Mouse (Mus musculus) ES-CJ7 (cell line): ENCODE results near the gene Pimreg.

ENCODE experiments used
- DNase-seq: peaks from one replicate; pipeline ENCODE4 v3.0.0; 2011; ENCODE audit warnings: low read depth, low spot score

Gene Pimreg

DNA sequence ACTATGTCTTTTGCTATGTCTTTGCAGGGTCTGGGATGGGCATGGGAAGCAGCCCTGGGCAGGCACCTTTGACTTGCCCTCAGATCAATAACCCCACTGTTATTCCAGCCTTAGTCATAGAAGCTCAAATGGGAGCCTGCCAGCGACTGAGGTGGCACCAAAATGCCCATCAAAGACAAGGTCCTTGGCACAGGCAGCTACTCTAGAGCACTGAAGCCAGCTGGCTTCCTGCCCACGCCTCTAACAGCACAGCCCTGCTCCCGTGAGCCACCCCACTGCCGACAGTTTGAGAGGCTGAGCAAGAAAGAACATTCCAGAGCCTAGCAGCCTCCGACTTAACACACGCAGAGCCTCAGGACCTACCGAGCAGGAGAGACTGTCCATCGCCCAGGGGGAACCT, 23.3 kb downstream of the Pimreg start:
- DNase-seq: no peak

DNA sequence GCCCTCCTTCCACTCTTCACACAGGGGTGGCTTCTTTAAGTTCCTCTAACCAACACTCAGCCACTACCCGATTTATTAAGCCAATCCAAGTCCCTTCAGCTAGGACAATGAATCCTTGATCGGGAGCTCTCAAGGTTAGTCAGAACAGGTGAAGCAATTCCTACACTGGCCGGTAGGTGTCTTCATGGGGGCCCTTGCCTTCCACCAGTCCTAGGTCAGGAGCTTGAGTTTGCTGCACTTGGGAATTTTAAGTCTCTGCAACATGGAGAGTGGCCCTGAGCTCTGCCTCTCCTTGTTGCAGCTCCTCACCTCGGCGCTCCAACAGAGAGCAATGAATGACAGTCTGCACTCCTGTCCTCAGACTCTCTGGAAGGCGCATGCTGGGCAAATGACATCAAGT, 24.5 kb downstream of the Pimreg start:
- peak; percentile 78 for DNase-seq

DNA sequence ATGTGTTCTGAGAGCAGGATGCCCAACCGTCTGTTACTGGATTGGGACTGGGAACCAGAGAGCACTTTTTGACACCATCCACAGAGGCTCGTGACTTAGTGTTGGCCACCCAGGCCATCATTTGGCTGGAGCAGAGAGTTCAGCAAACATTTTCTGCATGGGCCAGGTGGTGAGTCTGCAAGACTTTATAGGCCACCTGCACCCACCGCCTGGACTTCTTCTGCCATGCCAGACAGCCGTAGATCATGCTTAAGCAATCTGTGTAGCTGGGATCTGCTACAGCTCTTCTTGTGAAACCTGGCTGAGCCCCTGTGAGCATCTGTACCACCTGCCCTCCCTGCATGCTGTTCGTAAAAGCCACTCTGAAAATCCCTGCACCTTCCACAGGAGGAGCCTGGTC, 25.5 kb downstream of the Pimreg start:
- DNase-seq: no peak

DNA sequence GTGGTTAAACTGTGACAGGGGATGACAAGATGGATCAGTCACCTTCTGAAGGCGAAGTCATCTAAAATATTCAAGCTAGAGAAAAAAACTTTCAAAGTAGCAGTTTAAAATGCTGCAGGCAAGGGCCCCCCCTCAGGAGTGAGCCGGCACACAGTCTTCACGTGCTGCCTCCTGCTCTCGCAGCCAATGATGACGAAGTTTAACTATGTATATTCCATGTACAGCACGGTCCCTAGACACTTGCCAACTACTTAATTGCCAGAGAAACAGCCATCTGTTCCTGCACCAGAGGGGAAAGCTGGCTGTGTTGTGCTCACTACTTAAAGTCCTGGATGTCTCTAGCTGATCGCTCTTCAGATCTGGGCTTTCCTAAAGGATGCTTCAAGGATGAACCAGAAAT, 26.2 kb downstream of the Pimreg start:
- DNase-seq: no peak

DNA sequence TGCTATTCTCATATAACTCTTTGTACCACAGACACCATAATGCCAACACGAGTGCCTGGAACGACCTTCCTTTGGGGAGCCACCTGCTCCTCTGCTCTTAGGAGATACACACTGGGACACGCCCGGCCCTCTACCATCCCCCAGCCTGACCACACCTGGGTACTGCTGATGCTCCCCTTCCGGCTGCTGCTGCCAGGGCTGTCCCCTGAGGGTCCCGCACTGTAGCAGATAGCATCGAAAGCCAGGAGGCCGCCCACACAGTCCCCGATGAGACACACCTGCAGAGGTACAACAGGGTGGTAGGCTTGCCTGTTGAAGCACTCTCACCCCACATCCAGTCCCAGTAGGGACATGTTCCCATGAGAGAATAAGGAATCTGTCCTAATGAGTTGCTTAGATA, 28.9 kb downstream of the Pimreg start:
- DNase-seq: no peak

DNA sequence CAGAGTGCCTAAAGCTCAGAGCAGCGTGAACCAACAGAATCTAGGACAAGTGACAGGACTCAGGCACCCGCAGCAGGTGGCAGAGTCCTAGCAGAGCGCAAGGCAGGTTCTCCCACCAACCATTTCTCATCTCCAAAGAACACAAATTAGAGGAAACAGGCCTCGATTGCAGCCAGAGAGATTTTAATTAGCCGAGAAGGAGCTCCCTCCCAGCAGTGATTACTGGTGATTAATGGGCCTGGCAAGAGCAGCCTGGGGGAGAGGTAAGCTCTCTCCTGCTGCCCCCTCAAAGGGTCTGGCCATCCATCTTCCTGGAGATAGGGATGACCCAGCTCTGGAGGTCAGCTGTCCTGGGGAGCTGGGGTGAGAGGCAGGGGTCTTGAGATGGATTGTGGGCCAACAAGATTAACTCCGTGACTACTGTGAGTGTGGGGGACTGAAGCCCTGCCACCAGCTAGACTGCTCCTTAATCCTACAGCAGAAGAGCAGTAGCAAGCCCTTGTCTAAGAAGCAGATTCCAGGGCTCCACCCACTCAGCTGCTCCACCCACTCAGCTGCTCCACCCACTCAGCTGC, 30.6 kb downstream of the Pimreg start:
- no peak for DNase-seq

DNA sequence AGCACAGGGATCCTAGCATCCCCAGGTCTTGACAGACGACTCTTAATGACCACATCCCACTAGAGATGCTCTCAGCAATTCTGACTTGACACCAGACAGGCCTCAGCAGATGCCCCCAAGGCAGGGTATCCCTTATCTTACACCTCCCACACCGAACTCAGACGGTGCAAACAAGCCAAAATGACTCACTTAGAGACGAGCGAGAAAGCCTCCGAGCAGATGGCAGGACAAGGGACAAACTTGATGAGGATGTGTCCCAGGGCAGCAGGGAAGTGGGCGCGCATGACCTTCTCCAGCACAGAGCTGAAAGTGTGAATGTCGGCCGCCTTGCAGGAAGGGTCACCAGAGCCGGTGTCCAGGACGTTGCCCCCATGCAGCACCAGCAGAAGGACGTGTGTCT, 32.4 kb downstream of the Pimreg start:
- no peak for DNase-seq

DNA sequence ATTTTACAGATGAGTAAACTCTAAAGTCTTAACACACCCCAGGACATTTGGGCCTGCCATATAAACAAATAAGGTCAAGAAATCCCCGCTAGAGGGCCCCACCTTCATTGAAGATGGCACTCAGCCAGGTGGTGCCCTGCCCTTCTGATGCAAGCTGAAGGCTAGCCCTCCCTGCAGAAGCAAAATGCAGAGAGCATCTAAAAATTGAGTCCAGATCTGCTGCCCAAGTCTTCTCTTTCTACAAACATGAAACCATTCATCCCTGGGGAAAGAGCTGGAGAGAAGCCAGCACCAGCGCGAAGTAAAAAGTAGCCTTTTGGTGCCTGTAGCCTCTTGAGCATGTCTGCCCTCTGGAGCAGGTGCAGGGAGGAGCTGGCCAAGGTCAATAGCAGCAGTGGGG, 36.2 kb downstream of the Pimreg start:
- DNase-seq: peak; percentile 37

DNA sequence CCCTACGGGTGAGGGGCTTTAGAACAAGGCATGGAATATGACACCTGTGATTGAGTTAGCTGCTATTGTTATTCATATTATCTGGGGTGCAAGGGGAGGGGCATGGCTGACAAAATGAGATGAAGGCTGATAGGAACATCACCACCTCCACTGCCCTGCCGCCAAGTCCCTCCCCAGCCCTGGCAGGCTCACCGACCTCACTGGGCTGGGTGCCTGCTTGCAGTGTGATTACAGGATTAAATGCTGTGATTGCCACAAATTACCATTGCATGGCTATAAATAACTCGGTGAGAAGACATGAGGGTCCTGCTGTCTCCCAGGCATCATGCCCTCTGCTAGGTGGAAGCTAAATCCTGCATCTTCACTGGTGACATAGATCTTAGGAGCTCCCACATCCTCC, 36.8 kb downstream of the Pimreg start:
- no peak for DNase-seq

DNA sequence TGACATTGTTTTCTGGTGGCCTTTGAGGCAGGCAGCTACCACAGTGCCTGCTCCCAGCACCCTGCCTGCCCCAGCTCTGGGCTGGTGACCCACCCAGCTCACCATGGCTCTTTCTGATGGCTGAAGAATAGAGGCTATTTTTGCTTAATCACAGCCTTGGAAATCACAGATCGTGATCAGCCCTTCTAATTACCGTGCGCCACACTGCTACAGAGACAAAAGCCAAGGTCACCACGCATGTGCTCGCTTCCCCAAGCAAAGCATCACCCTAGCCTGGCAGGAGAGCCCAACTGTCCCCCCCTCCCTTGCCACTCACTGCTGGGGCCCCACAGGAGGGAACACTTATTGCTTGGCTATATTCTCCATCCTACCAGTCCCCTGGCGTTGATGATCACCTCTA, 38.6 kb downstream of the Pimreg start:
- DNase-seq: no peak

DNA sequence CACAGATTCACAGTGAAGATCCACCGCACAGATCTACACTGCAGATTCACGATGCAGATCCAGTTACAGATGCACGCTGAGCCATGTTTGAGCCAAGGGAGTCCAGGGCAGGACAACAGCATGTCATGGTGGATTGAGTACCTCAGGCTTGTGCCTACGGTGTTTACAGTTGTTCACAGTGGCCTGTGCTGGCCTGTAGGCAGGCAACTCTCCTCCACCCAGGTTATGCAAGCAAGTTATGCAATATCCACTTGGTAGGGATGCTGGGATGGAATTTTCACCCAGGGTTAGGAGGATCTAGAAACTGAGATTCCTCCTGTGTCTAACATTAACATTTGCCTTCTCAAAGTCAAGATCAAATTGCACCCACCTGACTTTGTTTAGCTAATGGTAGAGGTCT, 40.8 kb downstream of the Pimreg start:
- no peak for DNase-seq

DNA sequence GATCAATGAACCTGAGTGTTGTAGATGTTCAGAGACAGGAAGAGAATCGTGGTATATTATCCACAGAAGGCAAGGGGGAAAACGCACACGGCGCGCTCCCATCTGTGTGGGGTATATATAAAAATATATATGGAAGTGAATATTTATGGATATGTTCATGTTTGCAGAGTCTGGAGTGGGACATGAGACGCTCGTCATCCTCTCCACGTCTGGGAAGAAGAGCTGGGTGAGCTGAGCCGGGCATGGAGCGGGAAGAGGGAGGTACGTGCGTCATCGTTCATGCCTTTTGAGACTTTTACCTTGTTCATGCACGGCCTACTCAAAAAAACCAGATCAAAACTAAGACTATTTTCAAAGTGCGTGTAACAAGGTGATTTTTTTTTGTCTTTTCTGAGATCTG, 42.5 kb downstream of the Pimreg start:
- DNase-seq: no peak

DNA sequence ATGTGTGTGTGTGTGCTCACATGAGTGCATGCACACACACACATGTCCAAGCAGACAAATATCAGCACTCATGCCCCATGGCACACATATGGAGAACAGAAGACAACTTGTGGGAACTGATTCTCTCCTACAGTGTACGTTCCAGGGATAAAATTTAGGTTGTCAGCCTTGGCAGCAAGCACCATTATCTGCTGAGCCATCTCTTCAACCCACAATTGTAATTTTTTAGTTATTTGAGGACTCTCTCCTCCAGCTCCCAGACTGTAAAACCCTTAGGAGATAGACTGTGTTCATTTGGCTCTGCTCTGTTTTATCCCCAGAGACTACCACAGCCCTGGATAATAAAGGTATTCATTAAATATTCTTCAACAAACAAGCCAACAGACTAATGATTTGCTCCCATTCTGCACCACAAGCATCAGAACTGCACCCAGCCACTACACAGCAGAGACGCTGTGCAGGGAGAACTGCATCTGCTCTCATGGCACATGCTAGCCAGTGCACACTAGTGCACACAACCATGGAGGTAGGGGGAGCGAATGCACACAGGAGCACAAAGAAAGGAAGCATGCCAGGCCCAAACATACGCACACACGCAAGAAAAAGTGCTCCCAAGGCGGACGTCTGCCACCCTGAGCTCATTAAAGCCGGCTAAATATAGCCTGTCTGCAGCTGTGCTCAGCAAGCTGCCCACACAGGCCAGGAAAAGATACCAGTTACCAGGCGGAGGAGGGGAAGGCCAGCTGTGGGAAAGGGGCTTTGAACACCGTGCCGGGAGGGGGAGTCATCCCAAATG, 44.6 kb downstream of the Pimreg start:
- no peak for DNase-seq

DNA sequence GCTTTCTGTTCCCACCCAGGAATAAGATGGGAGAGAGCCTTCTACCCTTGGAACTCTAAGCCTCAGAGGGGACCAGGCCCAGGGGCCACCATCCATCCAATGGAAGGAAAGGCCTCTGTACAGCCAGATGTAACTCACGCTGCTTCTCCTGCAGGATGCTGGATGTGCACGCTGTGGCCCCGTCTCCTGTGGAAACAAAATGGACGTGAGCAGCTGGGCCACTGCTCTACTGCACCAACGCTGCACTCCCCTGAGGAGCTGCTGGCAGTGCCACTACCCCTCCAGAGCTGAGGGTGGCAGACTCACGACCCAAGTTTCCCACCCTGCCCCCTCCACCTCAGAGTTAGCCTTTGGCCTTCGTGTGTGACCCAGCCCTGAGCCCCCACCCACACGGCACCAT, 50.6 kb downstream of the Pimreg start:
- DNase-seq: no peak

DNA sequence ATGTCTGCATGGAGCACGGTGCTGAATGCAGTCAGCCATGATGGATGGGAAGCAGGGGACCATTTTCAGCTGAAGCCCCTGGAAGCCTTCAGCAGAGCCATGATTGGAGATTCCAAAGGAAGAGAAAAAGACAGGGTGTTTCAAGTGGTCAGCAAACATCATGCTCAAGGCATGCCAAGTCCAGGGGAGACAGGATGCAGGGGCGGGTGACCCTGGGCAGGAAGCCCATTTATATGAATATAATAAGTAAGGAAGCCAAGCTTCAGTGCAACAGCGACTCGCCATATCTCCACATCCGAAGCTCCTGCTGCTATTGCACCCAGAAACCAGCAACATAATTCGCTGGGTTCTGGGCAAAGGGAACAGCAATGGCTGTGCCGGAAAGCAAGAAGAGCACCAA, 52.6 kb downstream of the Pimreg start:
- no peak for DNase-seq

DNA sequence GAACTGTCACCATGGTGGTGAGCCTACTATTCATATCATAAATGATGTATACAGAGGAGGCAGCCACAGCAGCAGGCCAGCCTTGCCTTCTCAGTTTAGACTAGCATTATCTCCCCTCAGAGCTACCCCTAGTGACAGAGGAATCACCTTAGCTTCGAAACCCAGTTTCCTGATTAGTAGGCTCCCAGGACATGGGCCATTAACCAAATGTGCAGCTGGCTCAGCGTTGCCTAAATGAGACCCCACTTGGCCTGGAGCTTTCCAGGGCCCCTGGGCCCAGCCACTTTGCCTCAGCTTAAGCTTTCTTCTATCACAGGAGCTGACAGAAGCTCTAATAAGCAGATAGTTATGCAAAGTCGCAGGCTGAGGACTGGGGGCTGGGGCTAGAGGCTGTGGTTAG, 54.2 kb downstream of the Pimreg start:
- no peak for DNase-seq
